Mouse (Mus musculus) liver, embryonic 14.5 days (tissue): Measurements from ENCODE around the gene Fosl1. TPM values are rescaled to one million over a fixed set of nuclear protein-coding genes. Genes with fewer than 3 reads are reported as not detected.

Experiments
- ATAC-seq: fragments of 200-750 bp; cut with Nextera tagmentation; 2 replicates; pipeline ENCODE4 v1.8.0; 2017; ENCODE audit warnings: moderate number of reproducible peaks, mild to moderate bottlenecking, moderate library complexity; ENCODE audit not compliant: insufficient read depth
- DNase-seq, 3 experiments: peaks; one replicate each; pipeline ENCODE4 v3.0.0-alpha.2; 2012 to 2013; ENCODE audit warnings: low read depth in 3 of 3, low spot score in 3 of 3
- H3K27ac ChIP-seq: fragments of 300-500 bp; sonication (generic); 2 replicates; pipeline ENCODE4 v1.5.1; 2014; ENCODE audit warnings: moderate library complexity, mild to moderate bottlenecking, control low read depth, inconsistent platforms
- H3K27me3 ChIP-seq: fragments of 300-500 bp; sonication (generic); 2 replicates; pipeline ENCODE4 v1.6.1; 2014; ENCODE audit warnings: mild to moderate bottlenecking, low read length, moderate library complexity; ENCODE audit not compliant: control insufficient read depth, insufficient read depth
- H3K36me3 ChIP-seq: fragments of 300-500 bp; sonication (generic); replicated peaks from 2 replicates; pipeline ENCODE4 v1.6.1; 2014; ENCODE audit warnings: low read depth; ENCODE audit not compliant: control insufficient read depth, insufficient read depth
- H3K4me1 ChIP-seq, 2 experiments: fragments of 200-500 bp in 1 of 2; fragments of 300-500 bp in 1 of 2; sonication (generic) in 1 of 2; replicated peaks; 2 replicates each; pipeline ENCODE4 v1.6.1; 2012 to 2014; ENCODE audit warnings: antibody characterized with exemption in 1 of 2, inconsistent platforms in 1 of 2, low read length in 1 of 2; ENCODE audit not compliant: control insufficient read depth in 2 of 2, insufficient read depth in 2 of 2
- H3K4me2 ChIP-seq: fragments of 300-500 bp; sonication (generic); 2 replicates; pipeline ENCODE4 v1.6.1; 2014; ENCODE audit warnings: low read depth, mild to moderate bottlenecking, control low read depth, moderate library complexity
- H3K4me3 ChIP-seq, 2 experiments: fragments of 200-500 bp in 1 of 2; fragments of 300-500 bp in 1 of 2; sonication (generic) in 1 of 2; 2 replicates each; pipeline ENCODE4 v1.5.1; 2012 to 2014; ENCODE audit warnings: low read depth in 2 of 2, low read length in 2 of 2, mild to moderate bottlenecking in 2 of 2, control low read depth in 1 of 2, inconsistent platforms in 1 of 2, moderate library complexity in 1 of 2; ENCODE audit not compliant: insufficient read depth in 1 of 2
- H3K9ac ChIP-seq: fragments of 300-500 bp; sonication (generic); replicated peaks from 2 replicates; pipeline ENCODE4 v1.6.1; 2014; ENCODE audit warnings: mild to moderate bottlenecking, control low read depth, moderate library complexity
- H3K9me3 ChIP-seq: fragments of 300-500 bp; sonication (generic); 2 replicates; pipeline ENCODE4 v1.6.1; 2016; ENCODE audit warnings: low read length, mixed read lengths; ENCODE audit not compliant: control insufficient read depth
- CTCF ChIP-seq: IDR thresholded peaks from 2 replicates; pipeline ENCODE4 v1.5.1; 2016; ENCODE audit warnings: antibody characterized with exemption, low read depth, control low read depth
- EP300 ChIP-seq: IDR thresholded peaks from 2 replicates; pipeline ENCODE4 v1.6.1; 2016; ENCODE audit warnings: antibody characterized with exemption, low read depth
- WGBS: fragments of 180-500 bp; shearing (Covaris S2); extraction: QIAGEN DNeasy Blood & Tissue Kit; methylation state at CpG from one replicate; pipeline ENCODE4 v1.1.7; 2014; ENCODE audit not compliant: insufficient replicate concordance; 5-methylcytosine and 5-hydroxymethylcytosine counted together
- polyA plus RNA-seq, 2 experiments: library from polyadenylated mRNA; depleted of rRNA in 1 of 2; stranded (reverse) in 1 of 2; unstranded in 1 of 2; fragments of >200 nt; fragmentation: Nextera tagmentation in 1 of 2; extraction: Ambion mirVana in 1 of 2; gene quantifications; 2 replicates each; pipeline versions ENCODE4 v1.2.1 to v1.2.3; 2012 to 2014

The Fosl1 gene
- polyA plus RNA-seq, 2 experiments, result 0.02 TPM; not detected in 1

DNA sequence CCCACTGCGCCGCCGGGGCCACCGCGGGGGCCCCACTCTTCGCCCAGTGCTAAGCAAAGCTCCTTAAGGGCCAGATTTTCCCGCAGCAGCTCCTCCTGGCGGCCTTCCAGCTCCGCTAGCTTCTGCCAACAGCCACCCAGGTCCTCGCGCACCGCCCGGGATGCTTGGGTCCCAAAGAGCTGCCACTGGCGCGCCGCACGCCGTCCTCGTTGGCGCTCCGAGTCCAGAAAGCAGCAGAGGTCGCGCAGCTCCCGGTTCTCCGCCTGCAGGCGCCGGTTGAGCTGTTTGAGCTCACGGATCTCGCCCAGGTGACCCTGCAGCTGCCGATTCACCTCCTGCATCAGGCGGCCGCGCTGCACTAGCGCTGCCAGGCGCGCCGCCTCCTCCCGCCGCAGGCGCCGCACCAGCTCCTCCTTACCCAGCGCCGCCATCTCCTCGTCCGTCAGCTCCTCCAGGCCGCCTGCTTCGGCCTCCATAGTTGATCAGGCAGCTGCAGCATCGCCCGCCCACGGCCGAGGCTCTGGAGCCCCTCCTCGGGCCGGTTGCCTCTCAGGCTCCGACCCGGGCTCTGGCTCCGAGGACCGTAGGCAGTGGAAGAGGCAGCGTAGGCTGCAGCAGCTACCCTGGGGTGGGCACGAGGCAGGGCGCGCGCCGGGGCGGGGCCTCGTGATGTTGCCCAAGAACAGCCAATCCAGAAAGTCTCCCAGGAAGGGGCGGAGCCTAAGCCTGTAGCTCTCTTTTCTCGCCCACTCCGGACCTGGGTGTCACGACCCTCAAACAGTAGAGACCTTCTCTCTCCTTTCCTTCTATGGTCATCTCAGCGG is 9.8 kb downstream of the Fosl1 start:
- no peaks in the 10 kb centered on the region for H3K36me3 ChIP-seq
- H3K4me1 ChIP-seq, result peaks cover 19 to 22% of the 10 kb centered on the region in 2 experiments
- no peak for TF ChIP-seq EP300
- peak; percentile 5; the same call in 1 of the 2 replicates for TF ChIP-seq CTCF
- under 1% methylated on average over 70 of the region's 70 CpGs for WGBS
- H3K27ac ChIP-seq, result peak overlapping the region; percentile 15
- H3K9me3 ChIP-seq, result no peaks in the 10 kb centered on the region
- H3K27me3 ChIP-seq, result no peaks in the 10 kb centered on the region
- peak; percentile 87 for ATAC-seq
- H3K4me2 ChIP-seq, result peak overlapping the region; percentile 77
- H3K9ac ChIP-seq, result peak overlapping the region; percentile 67
- H3K4me3 ChIP-seq, result peak overlapping the region; percentile 68 to 69
- peak; percentile 80 to 83 (median 80) for DNase-seq

GRCm38 (mm10) chr19:5457746-5458442 is 10.5 kb downstream of the Fosl1 start, which contains the start of gene Ccdc85b:
TSS of gene Ccdc85b (minus strand) at chr19:5457894.
- Histone ChIP-seq H3K4me3 (peak within 1 kb of the TSS; percentile 68 to 69), H3K36me3 (no peaks in the 10 kb centered on the region), H3K27me3 (no peaks in the 10 kb centered on the region), H3K4me2 (peak within 1 kb of the TSS; percentile 77), H3K27ac (peak within 1 kb of the TSS; percentile 15), H3K4me1 (peaks cover 19 to 22% of the 10 kb centered on the region in 2 experiments), H3K9me3 (no peaks in the 10 kb centered on the region), H3K9ac (peak within 1 kb of the TSS; percentile 67)
- ATAC-seq, result 0 out of 2 replicates have a peak, but pooled peaks have one; percentile 2
- no peak for DNase-seq
- WGBS, result 18% methylated on average over 14 of the region's 14 CpGs
- TF ChIP-seq EP300 (no peak), CTCF (no peak)

DNA sequence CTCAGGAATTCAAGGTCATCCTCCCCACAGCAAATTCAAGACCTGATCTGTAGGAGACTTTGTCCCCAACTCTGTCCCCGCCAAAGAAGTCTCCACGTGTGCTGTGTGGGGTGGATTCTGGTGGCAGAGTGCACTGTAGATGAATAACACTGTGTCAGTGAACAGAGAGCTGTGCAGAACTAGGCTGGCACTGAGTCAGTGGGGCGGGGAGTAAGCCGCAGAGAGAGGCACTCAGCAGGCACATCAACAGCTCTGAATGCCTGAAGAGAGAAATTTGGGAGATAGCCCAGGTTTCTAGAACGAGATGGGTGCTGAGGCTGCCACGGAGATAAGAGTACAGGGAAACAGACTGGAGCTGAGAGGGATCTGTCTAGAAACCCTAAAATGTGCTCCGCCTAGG is 11.7 kb downstream of the Fosl1 start:
- H3K4me3 ChIP-seq, result no peak overlapping the region
- DNase-seq, result no peak
- H3K9me3 ChIP-seq, result no peaks in the 10 kb centered on the region
- 55% methylated on average over 7 of the region's 7 CpGs for WGBS
- no peak for ATAC-seq
- H3K4me1 ChIP-seq, result peaks cover 19 to 22% of the 10 kb centered on the region in 2 experiments
- no peak overlapping the region for H3K9ac ChIP-seq
- no peaks in the 10 kb centered on the region for H3K27me3 ChIP-seq
- no peak overlapping the region for H3K27ac ChIP-seq
- no peak for TF ChIP-seq EP300
- TF ChIP-seq CTCF, result no peak
- H3K36me3 ChIP-seq, result no peaks in the 10 kb centered on the region; the same call in 1 of the 2 replicates
- H3K4me2 ChIP-seq, result no peak overlapping the region

DNA sequence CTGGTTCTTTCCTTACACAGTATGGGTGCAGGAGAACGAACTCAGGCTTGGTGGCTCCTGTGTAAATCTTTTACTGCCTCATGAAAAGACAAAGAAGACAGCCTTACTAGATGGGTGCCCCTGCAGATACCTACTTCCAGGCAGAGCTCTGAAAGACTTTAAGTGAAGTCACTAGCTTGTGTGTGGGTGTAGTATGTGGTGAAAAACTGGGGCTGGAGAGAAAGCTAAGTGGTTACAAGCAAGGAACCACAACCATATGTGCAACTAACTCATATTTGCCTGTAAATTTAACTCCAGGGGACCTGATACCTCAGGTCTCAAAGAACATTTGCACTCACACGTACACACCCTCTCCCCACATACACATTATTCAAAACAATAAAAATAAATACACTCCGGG is 12.5 kb downstream of the Fosl1 start:
- Histone ChIP-seq H3K9me3 (no peaks in the 10 kb centered on the region), H3K36me3 (no peaks in the 10 kb centered on the region; the same call in 1 of the 2 replicates), H3K9ac (peak overlapping the region; percentile 77), H3K4me3 (peak overlapping the region in 1 of 2 experiments; percentile 77; a peak in 3 of 4 replicates), H3K4me1 (peaks cover 19 to 22% of the 10 kb centered on the region in 2 experiments), H3K27me3 (no peaks in the 10 kb centered on the region), H3K4me2 (peak overlapping the region; percentile 90), H3K27ac (no peak overlapping the region)
- TF ChIP-seq CTCF, result no peak
- TF ChIP-seq EP300, result no peak
- ATAC-seq (no peak), DNase-seq (no peak)
- WGBS, result 24% methylated on average over 3 of the region's 3 CpGs

GRCm38 (mm10) chr19:5460465-5460911 is 13.1 kb downstream of the Fosl1 start, which contains the start of gene Fibp:
TSS of gene Fibp (plus strand) at chr19:5460615.
- Histone ChIP-seq H3K9me3 (no peaks in the 10 kb centered on the region), H3K36me3 (no peaks in the 10 kb centered on the region; the same call in 1 of the 2 replicates), H3K27me3 (no peaks in the 10 kb centered on the region), H3K27ac (peak within 1 kb of the TSS; percentile 45), H3K9ac (peak within 1 kb of the TSS; percentile 77), H3K4me2 (peak within 1 kb of the TSS; percentile 90), H3K4me1 (peaks cover 19 to 20% of the 10 kb centered on the region in 2 experiments), H3K4me3 (peak within 1 kb of the TSS; percentile 77 to 99)
- ATAC-seq, result peak; percentile 63
- under 1% methylated on average over 32 of the region's 32 CpGs for WGBS
- peak; percentile 71 to 75 (median 72) for DNase-seq
- TF ChIP-seq CTCF (no peak), EP300 (no peak)
